Mouse (Mus musculus) G1E (cell line): ENCODE measurements at regions not wholly inside any gene's neighbourhood (a gene's known extent, or its start where the extent isn't known, plus 50 kb on each side); places are given as distances from the start of the nearest gene placed in this dataset.
"Not testable (repeated sequence)": the region's sequence is repeated elsewhere in the genome, so short reads cannot be mapped to it uniquely, and the experiment has no call there.

Experiments used
- CTCF ChIP-seq: IDR thresholded peaks from 2 replicates; pipeline ENCODE4 v1.5.1; 2012; ENCODE audit warnings: low read depth, low read length, inconsistent platforms, mixed read lengths
- GATA1 ChIP-seq: IDR thresholded peaks from 2 replicates; pipeline ENCODE4 v1.6.1; 2012; ENCODE audit warnings: borderline replicate concordance, low read length, inconsistent platforms, mixed read lengths
- GATA2 ChIP-seq: IDR thresholded peaks from 2 replicates; pipeline ENCODE4 v1.6.1; 2012; ENCODE audit warnings: low read depth, low read length, inconsistent platforms, borderline replicate concordance
- POLR2AphosphoS5 ChIP-seq: IDR thresholded peaks from 2 replicates; pipeline ENCODE4 v1.6.1; 2012; ENCODE audit warnings: low read depth, low read length, inconsistent platforms; ENCODE audit not compliant: insufficient replicate concordance

GRCm38 (mm10) chr10:15262282-15262681 is 544.3 kb upstream of the Gje1 start:
- not testable (repeated sequence) for TF ChIP-seq CTCF, GATA1, GATA2, POLR2AphosphoS5
